Mouse (Mus musculus) frontal cortex, adult 2 months (tissue): ENCODE measurements around the gene Fkbp6. TPM values are rescaled to one million over a fixed set of nuclear protein-coding genes. Genes with fewer than 3 reads are reported as not detected.

Source experiments
- DNase-seq, 2 experiments: peaks; one replicate each; pipeline ENCODE4 v3.0.0; 2022; ENCODE audit warnings: low spot score in 1 of 2; ENCODE audit errors: extremely low spot score in 1 of 2
- polyA plus RNA-seq: library from polyadenylated mRNA; depleted of rRNA; stranded (reverse); fragments of >200 nt; gene quantifications from 2 replicates; pipeline ENCODE4 v1.2.3, GENCODE M21; 2012

Gene Fkbp6
- polyA plus RNA-seq, 1 experiment = 0.16 TPM

GRCm38 (mm10) chr5:135353564-135353963 is 3.7 kb upstream of the Fkbp6 start:
- DNase-seq = no peak

GRCm38 (mm10) chr5:135352995-135353394 is 3.2 kb upstream of the Fkbp6 start, which contains the start of gene Trim50:
Trim50 (plus strand) TSS chr5:135353295.
- DNase-seq = no peak

GRCm38 (mm10) chr5:135351606-135352005 is 1.8 kb upstream of the Fkbp6 start:
- no peak for DNase-seq

GRCm38 (mm10) chr5:135347511-135348011 is 2.3 kb downstream of the Fkbp6 start:
- DNase-seq = no peak

- DNase-seq = no peak
Measured at GRCm38 (mm10) chr5:135346430-135346829, 3.4 kb downstream of the Fkbp6 start.

- DNase-seq = no peak
Measured at GRCm38 (mm10) chr5:135345989-135346388, 3.9 kb downstream of the Fkbp6 start.

- no peak for DNase-seq
Measured at GRCm38 (mm10) chr5:135337575-135337974, 12.3 kb downstream of the Fkbp6 start.

- no peak for DNase-seq
Measured at GRCm38 (mm10) chr5:135331161-135331560, 18.7 kb downstream of the Fkbp6 start.

GRCm38 (mm10) chr5:135330201-135330600 is 19.6 kb downstream of the Fkbp6 start:
- DNase-seq = no peak

- DNase-seq = no peak
Measured at GRCm38 (mm10) chr5:135329471-135329870, 20.4 kb downstream of the Fkbp6 start.

- DNase-seq = no peak
Measured at GRCm38 (mm10) chr5:135326121-135326659, 23.7 kb downstream of the Fkbp6 start.

GRCm38 (mm10) chr5:135322197-135322596 is 27.6 kb downstream of the Fkbp6 start:
- DNase-seq = no peak

- DNase-seq = peak in 1 of 2 experiments; percentile 4
Measured at GRCm38 (mm10) chr5:135319856-135320255, 30.0 kb downstream of the Fkbp6 start.

GRCm38 (mm10) chr5:135316177-135316576 is 33.7 kb downstream of the Fkbp6 start:
- DNase-seq = no peak

GRCm38 (mm10) chr5:135306321-135306965 is 43.4 kb downstream of the Fkbp6 start:
- DNase-seq = no peak

- no peak for DNase-seq
Measured at GRCm38 (mm10) chr5:135302454-135302853, 47.4 kb downstream of the Fkbp6 start.

GRCm38 (mm10) chr5:135301916-135302315 is 47.9 kb downstream of the Fkbp6 start:
- no peak for DNase-seq

- no peak for DNase-seq
Measured at GRCm38 (mm10) chr5:135292001-135292400, 57.8 kb downstream of the Fkbp6 start.

- DNase-seq = no peak
Measured at GRCm38 (mm10) chr5:135291193-135291592, 58.7 kb downstream of the Fkbp6 start.

- no peak for DNase-seq
Measured at GRCm38 (mm10) chr5:135290703-135291102, 59.1 kb downstream of the Fkbp6 start.

- no peak for DNase-seq
Measured at GRCm38 (mm10) chr5:135286926-135287325, 62.9 kb downstream of the Fkbp6 start.

GRCm38 (mm10) chr5:135286185-135286584 is 63.7 kb downstream of the Fkbp6 start:
- DNase-seq = peak; percentile 20 to 85
